Mouse (Mus musculus) ES-Bruce4 (cell line): ENCODE data around the gene Clec1a. TPM values are rescaled to one million over a fixed set of nuclear protein-coding genes. Genes with fewer than 3 reads are reported as not detected.

ENCODE experiments used
- H3K27ac ChIP-seq: 2 replicates; pipeline ENCODE4 v1.5.1; 2012; ENCODE audit warnings: low read length, inconsistent platforms; ENCODE audit not compliant: insufficient read depth
- H3K27me3 ChIP-seq: 2 replicates; pipeline ENCODE4 v1.6.1; 2012; ENCODE audit warnings: mild to moderate bottlenecking, low read length, inconsistent platforms; ENCODE audit not compliant: control insufficient read depth, poor library complexity, insufficient read depth, severe bottlenecking
- H3K36me3 ChIP-seq: 2 replicates; pipeline ENCODE4 v1.6.1; 2012; ENCODE audit warnings: inconsistent platforms, mild to moderate bottlenecking, low read length, moderate library complexity; ENCODE audit not compliant: control insufficient read depth, poor library complexity, insufficient read depth, severe bottlenecking
- H3K4me1 ChIP-seq: one replicate; pipeline ENCODE4 v1.8.1; 2011; ENCODE audit warnings: low read length; ENCODE audit not compliant: control insufficient read depth, insufficient read depth
- H3K4me3 ChIP-seq: 2 replicates; pipeline ENCODE4 v1.5.1; 2011; ENCODE audit warnings: low read depth, mild to moderate bottlenecking, low read length
- H3K9ac ChIP-seq: 2 replicates; pipeline ENCODE4 v1.6.1; 2012; ENCODE audit warnings: low read depth, mild to moderate bottlenecking, inconsistent platforms; ENCODE audit not compliant: poor library complexity, severe bottlenecking
- H3K9me3 ChIP-seq: replicated peaks from 2 replicates; pipeline ENCODE4 v1.6.1; 2012; ENCODE audit warnings: mild to moderate bottlenecking, low read length, inconsistent platforms; ENCODE audit not compliant: control insufficient read depth, poor library complexity, insufficient read depth, severe bottlenecking
- CTCF ChIP-seq: IDR thresholded peaks from one replicate; pipeline ENCODE4 v1.8.1; 2011; ENCODE audit warnings: low read depth, low read length
- EP300 ChIP-seq: IDR thresholded peaks from 2 replicates; pipeline ENCODE4 v1.6.1; 2011; ENCODE audit warnings: low read depth, low read length; ENCODE audit not compliant: insufficient read depth
- POLR2A ChIP-seq: IDR thresholded peaks from one replicate; pipeline ENCODE4 v1.8.1; 2011; ENCODE audit warnings: low read length; ENCODE audit not compliant: insufficient read depth
- polyA plus RNA-seq: library from polyadenylated mRNA; stranded (reverse); fragments of >200 nt; gene quantifications from 2 replicates; pipeline ENCODE4 v1.2.4, GENCODE M21; 2011; ENCODE audit warnings: low read depth; ENCODE audit not compliant: missing spikeins, insufficient read depth, insufficient read length

The Clec1a gene
- polyA plus RNA-seq, 1 experiment = not detected

- H3K9me3 ChIP-seq = no peaks in the 10 kb centered on the region
- H3K36me3 ChIP-seq = no peaks in the 10 kb centered on the region
- H3K4me1 ChIP-seq = no peaks in the 10 kb centered on the region
- H3K4me3 ChIP-seq = no peak overlapping the region
- no peak overlapping the region for H3K9ac ChIP-seq
- H3K27me3 ChIP-seq = no peaks in the 10 kb centered on the region
- no peak for TF ChIP-seq CTCF
- no peak for TF ChIP-seq POLR2A
- TF ChIP-seq EP300 = no peak
- H3K27ac ChIP-seq = no peak overlapping the region
Observed at GRCm38 (mm10) chr6:129402404-129402803, 49.4 kb downstream of the Clec1a start.

- Histone ChIP-seq H3K4me1 (no peaks in the 10 kb centered on the region), H3K9ac (no peak overlapping the region), H3K27ac (no peak overlapping the region), H3K36me3 (no peaks in the 10 kb centered on the region), H3K4me3 (no peak overlapping the region), H3K27me3 (no peaks in the 10 kb centered on the region), H3K9me3 (no peaks in the 10 kb centered on the region)
- no peak for TF ChIP-seq EP300
- no peak for TF ChIP-seq CTCF
- no peak for TF ChIP-seq POLR2A
Observed at GRCm38 (mm10) chr6:129399945-129400344, 51.9 kb downstream of the Clec1a start.

GRCm38 (mm10) chr6:129396997-129397396 is 54.8 kb downstream of the Clec1a start, which contains the start of gene Clec1b:
TSS of gene Clec1b (plus strand) at chr6:129397297.
- Histone ChIP-seq H3K27ac (no peak within 1 kb of the TSS), H3K36me3 (no peaks in the 10 kb centered on the region), H3K4me1 (no peaks in the 10 kb centered on the region), H3K9ac (no peak within 1 kb of the TSS), H3K27me3 (no peaks in the 10 kb centered on the region), H3K4me3 (no peak within 1 kb of the TSS), H3K9me3 (no peaks in the 10 kb centered on the region)
- TF ChIP-seq CTCF = no peak
- TF ChIP-seq EP300 = no peak
- no peak for TF ChIP-seq POLR2A

GRCm38 (mm10) chr6:129393732-129394131 is 58.1 kb downstream of the Clec1a start:
- Histone ChIP-seq H3K9ac (no peak overlapping the region), H3K27ac (no peak overlapping the region), H3K36me3 (no peaks in the 10 kb centered on the region), H3K4me1 (no peaks in the 10 kb centered on the region), H3K9me3 (no peaks in the 10 kb centered on the region), H3K4me3 (no peak overlapping the region), H3K27me3 (no peaks in the 10 kb centered on the region)
- TF ChIP-seq POLR2A (no peak), EP300 (no peak), CTCF (no peak)

GRCm38 (mm10) chr6:129393087-129393720 is 58.6 kb downstream of the Clec1a start:
- H3K4me3 ChIP-seq = no peak overlapping the region
- no peaks in the 10 kb centered on the region for H3K36me3 ChIP-seq
- no peak overlapping the region for H3K9ac ChIP-seq
- H3K4me1 ChIP-seq = no peaks in the 10 kb centered on the region
- H3K27ac ChIP-seq = no peak overlapping the region
- no peak for TF ChIP-seq EP300
- no peak for TF ChIP-seq CTCF
- TF ChIP-seq POLR2A = no peak
- H3K9me3 ChIP-seq = no peaks in the 10 kb centered on the region
- no peaks in the 10 kb centered on the region for H3K27me3 ChIP-seq

GRCm38 (mm10) chr6:129385774-129386173 is 66.0 kb downstream of the Clec1a start, which contains the start of gene Clec12b:
TSS of gene Clec12b (minus strand) at chr6:129385874.
- no peaks in the 10 kb centered on the region for H3K4me1 ChIP-seq
- H3K36me3 ChIP-seq = no peaks in the 10 kb centered on the region
- no peak within 1 kb of the TSS for H3K9ac ChIP-seq
- no peaks in the 10 kb centered on the region for H3K27me3 ChIP-seq
- no peak within 1 kb of the TSS for H3K4me3 ChIP-seq
- H3K9me3 ChIP-seq = no peaks in the 10 kb centered on the region
- H3K27ac ChIP-seq = no peak within 1 kb of the TSS
- no peak for TF ChIP-seq POLR2A
- no peak for TF ChIP-seq EP300
- TF ChIP-seq CTCF = no peak
